Mouse (Mus musculus): ENCODE results near the gene Trim9. TPM values are rescaled to one million over a fixed set of nuclear protein-coding genes. Genes with fewer than 3 reads are reported as not detected.

Trim9 gene
- polyA plus RNA-seq, 1 experiment from 2014 or later: 0.54 TPM

DNA sequence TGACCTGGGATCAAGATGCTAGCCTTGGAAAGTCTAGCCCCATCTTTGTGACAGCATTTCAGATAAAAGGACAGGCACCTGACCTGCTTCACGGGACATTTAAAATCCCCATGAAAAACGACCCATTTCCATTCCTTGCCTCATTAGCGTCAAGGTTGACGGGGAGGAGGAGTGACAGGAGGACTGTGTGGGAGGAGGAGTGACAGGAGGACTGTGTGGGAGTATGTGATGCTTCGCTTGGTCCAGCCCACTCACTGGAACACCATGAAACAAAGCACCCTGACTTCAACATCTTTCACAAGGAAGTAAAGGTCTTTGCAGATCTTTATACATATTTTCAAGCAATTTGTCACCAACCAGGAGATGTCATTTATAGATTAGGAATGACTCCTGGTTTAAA lies 139.2 kb downstream of the Trim9 start:
- 59% methylated on average over 5 of the region's 5 CpGs for WGBS
- Histone ChIP-seq H3K27me3 (replicated peaks) (no peaks in the 10 kb centered on the region; the same call in 1 of the 2 replicates), H3K4me3 (no peak overlapping the region), H3K9ac (no peak overlapping the region), H3K27ac (ENCODE audit: poor library complexity, severe bottlenecking) (no peak overlapping the region), H3K36me3 (peaks cover 12% of the 10 kb centered on the region; the same call in 1 of the 2 replicates), H3K4me2 (no peak overlapping the region), H3K4me1 (replicated peaks) (no peaks in the 10 kb centered on the region), H3K9me3 (replicated peaks) (no peaks in the 10 kb centered on the region)
- ATAC-seq (ENCODE audit: insufficient number of reproducible peaks, low FRiP score): no peak

DNA sequence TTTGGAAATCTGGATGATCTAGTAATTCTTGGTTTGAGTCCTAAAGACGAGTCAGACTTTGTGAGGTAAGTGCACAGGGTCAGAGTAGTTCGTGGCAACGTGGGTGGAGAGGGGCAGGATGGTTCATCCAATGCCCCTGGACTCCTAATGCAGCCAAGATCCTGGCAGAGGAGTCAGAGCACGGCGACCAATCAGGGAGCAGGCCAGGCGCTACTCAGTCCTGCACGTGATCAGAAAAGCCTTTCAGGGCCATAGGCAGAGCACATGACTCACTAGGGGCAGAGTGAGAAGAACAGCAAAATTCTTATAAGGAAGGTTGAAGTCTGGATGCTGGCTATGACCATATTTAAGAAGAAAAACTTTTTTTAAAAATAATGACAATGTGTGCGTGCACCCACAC lies 143.0 kb downstream of the Trim9 start:
- no peak overlapping the region for H3K4me3 ChIP-seq
- WGBS: 78% methylated on average over 8 of the region's 8 CpGs
- H3K4me2 ChIP-seq: no peak overlapping the region
- no peak overlapping the region for H3K9ac ChIP-seq
- no peaks in the 10 kb centered on the region; the same call in 1 of the 2 replicates for H3K27me3 ChIP-seq (replicated peaks)
- no peaks in the 10 kb centered on the region for H3K9me3 ChIP-seq (replicated peaks)
- H3K36me3 ChIP-seq: peaks cover 13% of the 10 kb centered on the region; the same call in 1 of the 2 replicates
- no peak overlapping the region for H3K27ac ChIP-seq (ENCODE audit: poor library complexity, severe bottlenecking)
- no peaks in the 10 kb centered on the region for H3K4me1 ChIP-seq (replicated peaks)
- no peak for ATAC-seq (ENCODE audit: insufficient number of reproducible peaks, low FRiP score)

DNA sequence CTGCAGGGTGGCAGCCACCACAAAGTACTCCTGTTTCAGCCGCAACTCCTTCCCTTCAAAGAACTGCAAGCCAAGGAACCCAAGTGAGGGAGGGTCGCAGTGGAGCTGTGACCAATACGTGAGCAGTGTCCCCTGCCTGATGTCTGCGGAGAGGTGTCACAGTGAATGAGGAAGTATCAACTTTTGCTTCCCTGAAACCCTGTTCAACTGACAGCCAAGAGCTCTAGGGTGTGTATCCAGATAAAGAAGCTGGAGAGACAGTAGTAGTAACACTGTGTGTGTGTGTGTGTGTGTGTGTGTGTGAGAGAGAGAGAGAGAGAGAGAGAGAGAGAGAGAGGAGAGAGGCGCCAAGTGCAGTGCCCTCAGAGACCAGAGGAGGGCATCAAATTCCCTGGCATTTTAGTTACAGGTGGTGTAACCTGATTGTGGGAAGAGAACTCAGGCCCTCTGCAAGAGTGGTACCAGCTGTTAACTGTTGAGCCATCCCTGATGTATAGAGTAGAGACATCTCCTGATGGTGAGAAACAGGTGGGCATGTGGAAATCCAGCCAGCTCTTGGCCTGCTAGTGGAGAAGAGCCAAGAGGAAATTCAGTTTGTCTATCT lies 145.4 kb downstream of the Trim9 start:
- Histone ChIP-seq H3K27ac (ENCODE audit: poor library complexity, severe bottlenecking) (no peak overlapping the region), H3K36me3 (peaks cover 25% of the 10 kb centered on the region), H3K9me3 (replicated peaks) (no peaks in the 10 kb centered on the region), H3K4me3 (no peak overlapping the region), H3K4me2 (no peak overlapping the region), H3K27me3 (replicated peaks) (no peaks in the 10 kb centered on the region), H3K9ac (no peak overlapping the region), H3K4me1 (replicated peaks) (no peaks in the 10 kb centered on the region)
- 74% methylated on average over 5 of the region's 5 CpGs for WGBS
- no peak for ATAC-seq (ENCODE audit: insufficient number of reproducible peaks, low FRiP score)

DNA sequence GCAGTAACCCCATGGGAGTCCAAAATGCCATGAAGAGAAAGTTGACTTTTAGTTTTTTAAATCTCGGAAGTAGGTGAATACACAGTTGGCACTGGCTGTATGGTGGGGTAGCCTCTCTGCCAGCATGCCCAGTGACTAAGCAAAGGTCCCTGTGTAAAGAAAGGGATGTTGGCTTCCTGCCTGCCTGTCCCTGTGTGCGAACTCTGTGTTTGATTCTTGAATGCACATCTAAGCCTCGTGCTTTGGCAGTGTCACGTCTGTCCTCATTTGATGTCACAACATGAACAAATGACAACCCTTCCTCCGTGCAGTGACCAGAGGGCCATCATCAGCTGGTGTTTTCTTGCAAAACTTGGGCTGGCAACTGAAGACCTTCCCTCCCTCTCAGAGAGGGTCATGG lies 151.1 kb downstream of the Trim9 start:
- Histone ChIP-seq H3K9me3 (replicated peaks) (no peaks in the 10 kb centered on the region), H3K27ac (ENCODE audit: poor library complexity, severe bottlenecking) (no peak overlapping the region), H3K27me3 (replicated peaks) (no peaks in the 10 kb centered on the region), H3K9ac (no peak overlapping the region), H3K4me2 (no peak overlapping the region), H3K36me3 (peaks cover 34% of the 10 kb centered on the region), H3K4me1 (replicated peaks) (no peaks in the 10 kb centered on the region), H3K4me3 (no peak overlapping the region)
- ATAC-seq (ENCODE audit: insufficient number of reproducible peaks, low FRiP score): no peak
- 83% methylated on average over 5 of the region's 5 CpGs for WGBS

DNA sequence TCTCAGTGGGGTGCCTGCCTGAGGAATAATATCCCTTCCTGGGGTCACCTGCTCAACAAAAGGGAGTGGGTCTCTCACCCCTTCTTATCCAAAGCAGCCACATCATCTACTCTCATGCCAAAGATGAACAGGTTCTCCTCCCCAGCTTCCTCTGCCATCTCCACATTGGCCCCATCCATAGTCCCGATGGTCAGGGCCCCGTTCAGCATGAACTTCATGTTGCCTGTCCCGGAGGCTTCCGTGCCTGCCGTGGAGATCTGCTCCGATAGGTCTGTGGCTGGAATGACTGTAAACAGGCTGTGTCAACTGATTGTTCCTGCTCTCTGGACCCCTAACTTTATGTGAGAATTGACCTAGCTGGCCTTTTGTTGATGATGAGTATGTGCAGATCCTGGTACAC lies 152.0 kb downstream of the Trim9 start:
- H3K4me1 ChIP-seq (replicated peaks): no peaks in the 10 kb centered on the region
- H3K4me2 ChIP-seq: no peak overlapping the region
- no peak overlapping the region for H3K4me3 ChIP-seq
- ATAC-seq (ENCODE audit: insufficient number of reproducible peaks, low FRiP score): no peak
- 84% methylated on average over 6 of the region's 6 CpGs for WGBS
- peaks cover 37% of the 10 kb centered on the region for H3K36me3 ChIP-seq
- no peaks in the 10 kb centered on the region for H3K27me3 ChIP-seq (replicated peaks)
- H3K27ac ChIP-seq (ENCODE audit: poor library complexity, severe bottlenecking): no peak overlapping the region
- H3K9ac ChIP-seq: no peak overlapping the region
- no peaks in the 10 kb centered on the region for H3K9me3 ChIP-seq (replicated peaks)

Other genes with a start within 250 kb of the Trim9 start
- 10.4 and 11.4 TPM in 2 replicates for gene Nin, start 233.9 kb downstream of the Trim9 start, polyA plus RNA-seq (2016; fragmentation: Nextera tagmentation; extraction: Ambion mirVana)
- not detected in 2 replicates for gene Abhd12b, start 193.5 kb downstream of the Trim9 start, polyA plus RNA-seq (2016; fragmentation: Nextera tagmentation; extraction: Ambion mirVana)
- gene Pygl, start 116.1 kb downstream of the Trim9 start, polyA plus RNA-seq (2016; fragmentation: Nextera tagmentation; extraction: Ambion mirVana): 36.5 and 37.1 TPM in 2 replicates
- gene Tmx1, start 105.5 kb upstream of the Trim9 start, polyA plus RNA-seq (2016; fragmentation: Nextera tagmentation; extraction: Ambion mirVana): 87.6 and 92.4 TPM in 2 replicates